Mouse (Mus musculus) liver, adult 2 months (tissue): ENCODE results near the gene Sfmbt2.

Experiments
- CTCF ChIP-seq: fragments of 200-500 bp; IDR thresholded peaks from 2 replicates; pipeline ENCODE4 v1.5.1; 2011; ENCODE audit warnings: low read depth, low read length, control low read depth
- POLR2A ChIP-seq: fragments of 200-500 bp; IDR thresholded peaks from 2 replicates; pipeline ENCODE4 v1.6.1; 2011; ENCODE audit warnings: low read length, control low read depth; ENCODE audit not compliant: insufficient read depth; ENCODE audit errors: extremely low read depth

DNA sequence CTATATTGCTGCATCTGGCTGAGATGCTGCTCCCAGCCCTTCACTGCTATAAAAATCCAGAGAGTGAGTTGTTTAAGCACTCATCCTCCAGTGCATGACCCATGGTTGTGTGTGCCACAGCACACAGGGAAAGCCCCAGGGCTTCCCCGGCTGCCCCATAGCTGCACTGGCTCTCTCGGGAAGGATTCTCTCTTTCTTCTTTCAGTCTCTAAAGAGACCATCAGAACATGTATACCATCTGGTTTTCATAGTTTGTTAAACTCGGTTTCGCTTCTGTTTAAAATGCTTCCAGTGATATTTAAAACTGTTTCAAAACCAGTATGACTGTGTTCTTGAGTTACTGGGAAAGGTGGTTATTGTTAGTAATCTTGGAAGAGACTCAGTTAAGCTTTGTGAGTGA is 47.1 kb upstream of the Sfmbt2 start:
- TF ChIP-seq POLR2A (no peak), CTCF (no peak)
